Mouse (Mus musculus): ENCODE data around the gene Ergic1. TPM values are rescaled to one million over a fixed set of nuclear protein-coding genes. Genes with fewer than 3 reads are reported as not detected.

The Ergic1 gene
- total and polyA plus RNA-seq, 3 experiments = 53.6 to 64.4 (median 59.4) TPM

- Histone ChIP-seq H3K4me3 (no peak overlapping the region), H3K4me1 (ENCODE audit: control insufficient read depth, insufficient read depth, low read length) (peaks cover 28% of the 10 kb centered on the region), H3K27me3 (ENCODE audit: control insufficient read depth, insufficient read depth, low read length) (no peaks in the 10 kb centered on the region), H3K36me3 (ENCODE audit: control insufficient read depth, insufficient read depth, low read length) (peaks cover 6% of the 10 kb centered on the region; the same call in 1 of the 2 replicates), H3K79me2 (replicated peaks; ENCODE audit: control insufficient read depth, insufficient read depth, low read length) (no peaks in the 10 kb centered on the region), H3K9ac (ENCODE audit: low read depth, low read length) (no peak overlapping the region), H3K27ac (peak overlapping the region; percentile 55)
- no peak for TF ChIP-seq EP300 (IDR thresholded peaks at IDR 0.05; ENCODE audit: insufficient read depth, low read depth, low read length)
- TF ChIP-seq POLR2A (IDR thresholded peaks at IDR 0.05; ENCODE audit: insufficient read depth, low read depth, low read length) = no peak
- no peak for TF ChIP-seq CTCF (IDR thresholded peaks at IDR 0.05)
- intact Hi-C loops (cut with DNase I) = no loop called here
- no peak for DNase-seq
- 70% methylated on average over 7 of the region's 7 CpGs for WGBS
These were observed 32.9 kb downstream of the Ergic1 start for GRCm38 (mm10) chr17:26594171-26594570.

GRCm38 (mm10) chr17:26594958-26595357, 33.7 kb downstream of the Ergic1 start:
- peak overlapping the region; percentile 95 for H3K27ac ChIP-seq
- DNase-seq = no peak
- 23% methylated on average over 7 of the region's 7 CpGs for WGBS
- intact Hi-C loops (cut with DNase I) = loop anchor here (1.0 kb wide), 2 partner anchors 11 to 87 kb away; no protein-coding TSS in a partner anchor
- no peaks in the 10 kb centered on the region for H3K79me2 ChIP-seq (replicated peaks; ENCODE audit: control insufficient read depth, insufficient read depth, low read length)
- no peak overlapping the region for H3K4me3 ChIP-seq
- TF ChIP-seq POLR2A (IDR thresholded peaks at IDR 0.05; ENCODE audit: insufficient read depth, low read depth, low read length) = no peak
- no peak for TF ChIP-seq EP300 (IDR thresholded peaks at IDR 0.05; ENCODE audit: insufficient read depth, low read depth, low read length)
- TF ChIP-seq CTCF (IDR thresholded peaks at IDR 0.05) = no peak
- H3K36me3 ChIP-seq (ENCODE audit: control insufficient read depth, insufficient read depth, low read length) = peaks cover 6% of the 10 kb centered on the region; the same call in 1 of the 2 replicates
- H3K4me1 ChIP-seq (ENCODE audit: control insufficient read depth, insufficient read depth, low read length) = peaks cover 28% of the 10 kb centered on the region
- no peaks in the 10 kb centered on the region for H3K27me3 ChIP-seq (ENCODE audit: control insufficient read depth, insufficient read depth, low read length)
- peak overlapping the region; percentile 29; the same call in 1 of the 2 replicates for H3K9ac ChIP-seq (ENCODE audit: low read depth, low read length)

GRCm38 (mm10) chr17:26595448-26596167, 34.3 kb downstream of the Ergic1 start:
- peak overlapping the region; percentile 62 for H3K9ac ChIP-seq (ENCODE audit: low read depth, low read length)
- peaks cover 6% of the 10 kb centered on the region; the same call in 1 of the 2 replicates for H3K36me3 ChIP-seq (ENCODE audit: control insufficient read depth, insufficient read depth, low read length)
- peaks cover 28% of the 10 kb centered on the region for H3K4me1 ChIP-seq (ENCODE audit: control insufficient read depth, insufficient read depth, low read length)
- no peaks in the 10 kb centered on the region for H3K27me3 ChIP-seq (ENCODE audit: control insufficient read depth, insufficient read depth, low read length)
- 4% methylated on average over 7 of the region's 7 CpGs for WGBS
- peak overlapping the region; percentile 95 for H3K27ac ChIP-seq
- H3K79me2 ChIP-seq (replicated peaks; ENCODE audit: control insufficient read depth, insufficient read depth, low read length) = no peaks in the 10 kb centered on the region
- intact Hi-C loops (cut with DNase I) = loop anchor here (1.0 to 2.0 kb wide), 5 partner anchors 11 to 87 kb away; no protein-coding TSS in a partner anchor
- H3K4me3 ChIP-seq = peak overlapping the region; percentile 8; the same call in 1 of the 2 replicates
- TF ChIP-seq CTCF (IDR thresholded peaks at IDR 0.05) (no peak), EP300 (IDR thresholded peaks at IDR 0.05; ENCODE audit: insufficient read depth, low read depth, low read length) (0 out of 2 replicates have a peak, but pooled peaks have one; percentile 37), POLR2A (IDR thresholded peaks at IDR 0.05; ENCODE audit: insufficient read depth, low read depth, low read length) (0 out of 2 replicates have a peak, but pooled peaks have one; percentile 9)
- DNase-seq = peak in 1 of 2 experiments; percentile 41

- intact Hi-C loops (cut with DNase I) = loop anchor here (1.0 to 2.0 kb wide), 3 partner anchors 20 to 49 kb away; no protein-coding TSS in a partner anchor
- Histone ChIP-seq H3K79me2 (replicated peaks; ENCODE audit: control insufficient read depth, insufficient read depth, low read length) (no peaks in the 10 kb centered on the region), H3K36me3 (ENCODE audit: control insufficient read depth, insufficient read depth, low read length) (peaks cover 6% of the 10 kb centered on the region; the same call in 1 of the 2 replicates), H3K9ac (ENCODE audit: low read depth, low read length) (peak overlapping the region; percentile 62), H3K27ac (peak overlapping the region; percentile 95), H3K4me3 (peak overlapping the region; percentile 8; the same call in 1 of the 2 replicates), H3K27me3 (ENCODE audit: control insufficient read depth, insufficient read depth, low read length) (no peaks in the 10 kb centered on the region), H3K4me1 (ENCODE audit: control insufficient read depth, insufficient read depth, low read length) (peaks cover 32% of the 10 kb centered on the region)
- WGBS = 11% methylated on average over 7 of the region's 7 CpGs
- TF ChIP-seq CTCF (IDR thresholded peaks at IDR 0.05) = peak; percentile 10; the same call in 1 of the 2 replicates
- peak; percentile 89 for TF ChIP-seq EP300 (IDR thresholded peaks at IDR 0.05; ENCODE audit: insufficient read depth, low read depth, low read length)
- peak; percentile 30; the same call in 1 of the 2 replicates for TF ChIP-seq POLR2A (IDR thresholded peaks at IDR 0.05; ENCODE audit: insufficient read depth, low read depth, low read length)
- DNase-seq = peak; percentile 88
These were observed 34.9 kb downstream of the Ergic1 start for GRCm38 (mm10) chr17:26596168-26596658.

- H3K4me1 ChIP-seq (ENCODE audit: control insufficient read depth, insufficient read depth, low read length) = peaks cover 39% of the 10 kb centered on the region
- H3K9ac ChIP-seq (ENCODE audit: low read depth, low read length) = peak overlapping the region; percentile 58
- WGBS = 55% methylated on average over 6 of the region's 6 CpGs
- peak; percentile 48 to 49 for DNase-seq
- H3K36me3 ChIP-seq (ENCODE audit: control insufficient read depth, insufficient read depth, low read length) = peaks cover 6% of the 10 kb centered on the region; the same call in 1 of the 2 replicates
- intact Hi-C loops (cut with DNase I) = loop anchor here (1.0 to 2.0 kb wide), 4 partner anchors 19 to 131 kb away; no protein-coding TSS in a partner anchor
- peak; percentile 66 for TF ChIP-seq CTCF (IDR thresholded peaks at IDR 0.05)
- no peak for TF ChIP-seq EP300 (IDR thresholded peaks at IDR 0.05; ENCODE audit: insufficient read depth, low read depth, low read length)
- TF ChIP-seq POLR2A (IDR thresholded peaks at IDR 0.05; ENCODE audit: insufficient read depth, low read depth, low read length) = no peak
- H3K4me3 ChIP-seq = no peak overlapping the region
- no peaks in the 10 kb centered on the region for H3K79me2 ChIP-seq (replicated peaks; ENCODE audit: control insufficient read depth, insufficient read depth, low read length)
- peak overlapping the region; percentile 95 for H3K27ac ChIP-seq
- no peaks in the 10 kb centered on the region for H3K27me3 ChIP-seq (ENCODE audit: control insufficient read depth, insufficient read depth, low read length)
These were observed 35.7 kb downstream of the Ergic1 start for GRCm38 (mm10) chr17:26596856-26597481.

Data from heart, adult 2 months (tissue).